Mouse (Mus musculus): ENCODE results near the gene Olfr381. TPM values are rescaled to one million over a fixed set of nuclear protein-coding genes. Genes with fewer than 3 reads are reported as not detected.
"Not testable (repeated sequence)": the region's sequence is repeated elsewhere in the genome, so short reads cannot be mapped to it uniquely, and the experiment has no call there.

Olfr381 gene
- not detected in 2 replicates for polyA plus RNA-seq (2015; fragmentation: Nextera tagmentation; extraction: Ambion mirVana)

GRCm38 (mm10) chr11:73491503-73491902 lies at the start of gene Olfr381:
Olfr381 (minus strand) TSS chr11:73491603.
- no peak within 1 kb of the TSS for H3K4me3 ChIP-seq
- no peak for ATAC-seq (ENCODE audit: low FRiP score)
- no peak within 1 kb of the TSS for H3K4me2 ChIP-seq
- H3K36me3 ChIP-seq, result no peaks in the 10 kb centered on the region
- H3K27me3 ChIP-seq, result no peaks in the 10 kb centered on the region
- H3K9ac ChIP-seq, result no peak within 1 kb of the TSS
- no peaks in the 10 kb centered on the region for H3K9me3 ChIP-seq
- no peak within 1 kb of the TSS for H3K27ac ChIP-seq
- H3K4me1 ChIP-seq (replicated peaks), result no peaks in the 10 kb centered on the region

DNA sequence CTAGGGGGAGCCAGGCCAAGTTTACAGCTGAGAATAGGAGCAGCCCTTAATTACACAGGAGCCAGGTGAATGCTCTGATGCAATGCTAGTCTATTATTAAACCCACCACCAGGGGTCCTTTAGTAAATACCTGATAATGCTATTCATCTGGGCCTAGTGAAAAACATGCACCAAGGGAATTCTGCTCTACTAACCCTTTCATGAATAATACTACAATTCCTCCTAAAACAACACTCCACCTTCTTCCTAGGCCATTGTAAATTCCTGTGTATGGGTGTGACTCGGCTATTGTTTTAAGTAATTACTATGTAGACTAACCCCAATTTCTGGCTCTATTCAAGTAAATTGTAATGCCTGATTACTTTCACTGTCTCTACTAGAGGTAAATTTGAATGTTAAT lies 37.6 kb upstream of the Olfr381 start:
- H3K36me3 ChIP-seq; H3K4me1 ChIP-seq (replicated peaks): not testable (repeated sequence)
- WGBS, result 97% methylated on average over 1 of the region's 1 CpGs

GRCm38 (mm10) chr11:73517097-73517496 lies 25.7 kb upstream of the Olfr381 start, which contains the start of gene Olfr382:
Olfr382 (minus strand) TSS chr11:73517197.
- Histone ChIP-seq H3K9me3 (peaks cover 18% of the 10 kb centered on the region; the same call in 1 of the 2 replicates), H3K9ac (no peak within 1 kb of the TSS), H3K4me3 (no peak within 1 kb of the TSS), H3K27me3 (no peaks in the 10 kb centered on the region), H3K4me2 (no peak within 1 kb of the TSS), H3K4me1 (replicated peaks) (no peaks in the 10 kb centered on the region), H3K36me3 (no peaks in the 10 kb centered on the region), H3K27ac (no peak within 1 kb of the TSS)
- ATAC-seq (ENCODE audit: low FRiP score), result no peak

More for the DNA sequence above, 37.6 kb upstream of the Olfr381 start:
- not testable (repeated sequence) for ATAC-seq (ENCODE audit: low FRiP score); H3K4me2 ChIP-seq; H3K9ac ChIP-seq; H3K27ac ChIP-seq; H3K9me3 ChIP-seq; H3K4me3 ChIP-seq; H3K27me3 ChIP-seq

DNA sequence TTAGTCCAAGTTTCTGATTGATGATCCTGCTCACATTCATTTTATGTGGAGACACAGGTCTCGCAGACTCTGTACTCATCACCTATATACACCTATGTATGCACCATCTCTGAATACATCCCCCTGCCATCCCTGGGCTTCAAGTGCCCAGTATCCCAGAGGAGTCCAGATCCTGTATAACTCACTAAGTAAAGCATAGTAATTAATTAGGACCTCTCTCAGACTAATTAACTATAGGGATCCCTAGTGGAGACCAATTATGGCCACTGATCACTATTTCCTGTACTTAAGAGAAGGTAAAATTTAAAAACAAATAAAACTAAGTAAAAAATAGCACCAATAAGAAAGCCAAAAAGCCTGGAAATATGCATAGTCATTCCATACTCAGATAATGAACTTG lies 34.0 kb downstream of the Olfr381 start, which contains the start of gene Olfr380:
TSS of gene Olfr380 (minus strand) at position 101 of the 400 bp plus-strand sequence.
- 92% methylated on average over 1 of the region's 1 CpGs for WGBS
- no peak for ATAC-seq (ENCODE audit: low FRiP score)
- H3K4me3 ChIP-seq, result no peak within 1 kb of the TSS
- H3K4me1 ChIP-seq (replicated peaks), result no peaks in the 10 kb centered on the region
- H3K27ac ChIP-seq, result no peak within 1 kb of the TSS
- H3K4me2 ChIP-seq, result no peak within 1 kb of the TSS
- H3K27me3 ChIP-seq, result no peaks in the 10 kb centered on the region
- H3K9ac ChIP-seq, result no peak within 1 kb of the TSS
- H3K9me3 ChIP-seq, result no peaks in the 10 kb centered on the region; the same call in 1 of the 2 replicates
- no peaks in the 10 kb centered on the region for H3K36me3 ChIP-seq

Other genes with a start within 250 kb of the Olfr381 start
- 0.06 and 0.18 TPM in 2 replicates for gene Trpv3, start 224.2 kb downstream of the Olfr381 start, polyA plus RNA-seq (2015; fragmentation: Nextera tagmentation; extraction: Ambion mirVana)
- gene Aspa, start 162.0 kb downstream of the Olfr381 start, polyA plus RNA-seq (2015; fragmentation: Nextera tagmentation; extraction: Ambion mirVana), result 0.84 and 2.4 TPM in 2 replicates
- gene Gm49340, start 161.9 kb downstream of the Olfr381 start, polyA plus RNA-seq (2015; fragmentation: Nextera tagmentation; extraction: Ambion mirVana), result not detected in 2 replicates
- gene Spata22, start 161.9 kb downstream of the Olfr381 start, polyA plus RNA-seq (2015; fragmentation: Nextera tagmentation; extraction: Ambion mirVana), result not detected in 2 replicates
- gene Olfr20, start 140.8 kb downstream of the Olfr381 start, polyA plus RNA-seq (2015; fragmentation: Nextera tagmentation; extraction: Ambion mirVana), result not detected in 2 replicates
- not detected in 2 replicates for gene Olfr376, start 120.4 kb downstream of the Olfr381 start, polyA plus RNA-seq (2015; fragmentation: Nextera tagmentation; extraction: Ambion mirVana)
- not detected in 2 replicates for gene Olfr1, start 92.0 kb downstream of the Olfr381 start, polyA plus RNA-seq (2015; fragmentation: Nextera tagmentation; extraction: Ambion mirVana)
- gene Olfr378, start 63.1 kb downstream of the Olfr381 start, polyA plus RNA-seq (2015; fragmentation: Nextera tagmentation; extraction: Ambion mirVana), result not detected in 2 replicates
- gene Olfr380, start 34.1 kb downstream of the Olfr381 start, polyA plus RNA-seq (2015; fragmentation: Nextera tagmentation; extraction: Ambion mirVana), result not detected in 2 replicates
- gene Olfr382, start 25.6 kb upstream of the Olfr381 start, polyA plus RNA-seq (2015; fragmentation: Nextera tagmentation; extraction: Ambion mirVana), result not detected in 2 replicates
- not detected in 2 replicates for gene Olfr385, start 101.4 kb upstream of the Olfr381 start, polyA plus RNA-seq (2015; fragmentation: Nextera tagmentation; extraction: Ambion mirVana)
- not detected in 2 replicates for gene Olfr384, start 107.0 kb upstream of the Olfr381 start, polyA plus RNA-seq (2015; fragmentation: Nextera tagmentation; extraction: Ambion mirVana)
- not detected in 2 replicates for gene Zfp735, start 197.2 kb upstream of the Olfr381 start, polyA plus RNA-seq (2015; fragmentation: Nextera tagmentation; extraction: Ambion mirVana)

Measured in hindbrain, embryonic 13.5 days (tissue).